Mouse (Mus musculus): ENCODE measurements around the gene Vwa5b2. TPM values are rescaled to one million over a fixed set of nuclear protein-coding genes. Genes with fewer than 3 reads are reported as not detected.

Vwa5b2 gene
- polyA plus RNA-seq, 1 experiment, result 102 TPM

DNA sequence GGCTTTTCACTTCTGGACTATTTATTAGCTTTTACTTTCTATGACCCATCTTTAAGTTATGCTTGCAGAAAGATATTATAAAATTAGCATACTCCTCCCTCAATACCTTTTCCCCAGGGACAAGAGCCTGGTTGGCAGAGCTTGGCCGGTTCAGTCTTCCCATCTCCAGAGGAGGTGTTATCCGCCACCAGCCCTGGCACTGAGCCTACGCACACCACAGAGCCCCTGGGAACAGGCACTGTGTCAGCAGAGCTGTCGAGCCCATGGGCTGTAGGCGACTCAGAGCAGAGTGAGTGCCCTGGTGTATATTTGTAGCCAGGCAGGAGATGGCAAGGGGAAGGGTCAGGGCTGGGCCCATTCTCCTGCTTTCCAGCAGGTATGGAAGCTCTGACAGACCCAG, 11.2 kb downstream of the Vwa5b2 start:
- Histone ChIP-seq H3K27ac (ENCODE audit: insufficient read depth, low read length) (no peak overlapping the region), H3K4me1 (ENCODE audit: control insufficient read depth, insufficient read depth, low read length) (no peaks in the 10 kb centered on the region), H3K4me3 (ENCODE audit: insufficient read depth, low read length) (no peak overlapping the region)
- TF ChIP-seq POLR2A (IDR thresholded peaks at IDR 0.05; ENCODE audit: extremely low read depth, insufficient read depth, low read length) (no peak), CTCF (IDR thresholded peaks at IDR 0.05; ENCODE audit: extremely low read depth, insufficient read depth, low read length) (no peak)

DNA sequence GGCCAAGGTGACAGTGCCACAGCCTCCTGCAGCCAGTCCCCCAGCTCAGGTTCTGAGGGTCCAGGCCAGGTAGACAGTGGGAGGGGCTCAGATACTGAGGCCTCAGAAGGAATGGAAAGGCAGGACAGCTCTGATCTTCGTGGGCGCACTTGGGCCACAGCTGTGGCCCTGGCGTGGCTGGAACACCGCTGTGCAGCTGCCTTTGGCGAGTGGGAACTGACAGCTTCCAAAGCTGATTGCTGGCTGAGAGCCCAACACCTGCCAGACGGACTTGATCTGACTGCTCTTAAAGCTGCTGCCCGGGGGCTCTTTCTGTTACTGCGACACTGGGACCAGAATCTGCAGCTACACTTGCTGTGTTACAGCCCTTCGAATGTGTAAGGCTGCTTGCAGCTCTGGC, 15.4 kb downstream of the Vwa5b2 start:
- Histone ChIP-seq H3K4me3 (ENCODE audit: insufficient read depth, low read length) (no peak overlapping the region), H3K27ac (ENCODE audit: insufficient read depth, low read length) (no peak overlapping the region), H3K4me1 (ENCODE audit: control insufficient read depth, insufficient read depth, low read length) (no peaks in the 10 kb centered on the region)
- TF ChIP-seq CTCF (IDR thresholded peaks at IDR 0.05; ENCODE audit: extremely low read depth, insufficient read depth, low read length) (no peak), POLR2A (IDR thresholded peaks at IDR 0.05; ENCODE audit: extremely low read depth, insufficient read depth, low read length) (0 out of 2 replicates have a peak, but pooled peaks have one; percentile 7)

DNA sequence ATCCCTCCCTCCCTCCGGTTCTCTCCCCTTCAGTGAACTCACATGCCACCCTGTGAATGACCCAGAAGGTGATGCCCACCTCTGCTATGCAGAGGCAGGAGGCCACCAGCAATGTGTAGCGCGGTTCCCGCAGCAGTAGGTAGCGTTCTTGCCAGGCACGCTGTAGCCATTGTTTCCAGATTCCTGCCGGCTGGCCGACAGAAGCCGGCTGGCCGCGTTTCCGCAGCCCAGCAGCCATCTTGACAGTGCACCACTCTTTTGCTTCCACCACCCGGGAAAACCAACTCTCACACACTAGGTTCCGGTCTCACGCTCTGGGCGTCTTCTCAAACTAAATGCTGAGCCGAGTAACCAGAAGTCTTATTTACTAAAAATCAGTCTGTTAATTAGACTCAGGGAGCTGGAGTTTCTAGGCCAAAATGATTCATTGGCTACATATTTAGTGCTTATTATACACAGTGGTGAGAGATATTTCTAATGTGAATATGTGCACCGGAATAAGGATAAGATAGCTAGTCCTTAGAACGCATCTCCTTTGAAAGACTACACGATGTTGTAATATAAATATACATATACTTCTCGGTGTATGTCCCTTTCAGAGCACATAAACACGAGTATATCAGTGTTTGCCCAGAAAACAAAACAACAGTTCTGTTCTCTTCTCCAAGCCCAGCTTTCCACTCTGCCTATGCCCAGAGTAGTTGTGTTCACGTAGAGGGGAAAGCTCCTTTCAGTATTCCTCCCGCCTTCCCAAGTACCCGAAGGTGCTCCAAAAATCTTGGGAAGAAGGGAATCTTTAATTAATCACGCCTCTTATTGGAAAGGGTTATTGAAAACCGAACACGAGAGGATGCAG, 21.5 kb downstream of the Vwa5b2 start:
- peak overlapping the region; percentile 68 for H3K4me3 ChIP-seq (ENCODE audit: insufficient read depth, low read length)
- H3K27ac ChIP-seq (ENCODE audit: insufficient read depth, low read length), result no peak overlapping the region
- TF ChIP-seq CTCF (IDR thresholded peaks at IDR 0.05; ENCODE audit: extremely low read depth, insufficient read depth, low read length) (no peak), POLR2A (IDR thresholded peaks at IDR 0.05; ENCODE audit: extremely low read depth, insufficient read depth, low read length) (peak; percentile 89)
- no peaks in the 10 kb centered on the region for H3K4me1 ChIP-seq (ENCODE audit: control insufficient read depth, insufficient read depth, low read length)

DNA sequence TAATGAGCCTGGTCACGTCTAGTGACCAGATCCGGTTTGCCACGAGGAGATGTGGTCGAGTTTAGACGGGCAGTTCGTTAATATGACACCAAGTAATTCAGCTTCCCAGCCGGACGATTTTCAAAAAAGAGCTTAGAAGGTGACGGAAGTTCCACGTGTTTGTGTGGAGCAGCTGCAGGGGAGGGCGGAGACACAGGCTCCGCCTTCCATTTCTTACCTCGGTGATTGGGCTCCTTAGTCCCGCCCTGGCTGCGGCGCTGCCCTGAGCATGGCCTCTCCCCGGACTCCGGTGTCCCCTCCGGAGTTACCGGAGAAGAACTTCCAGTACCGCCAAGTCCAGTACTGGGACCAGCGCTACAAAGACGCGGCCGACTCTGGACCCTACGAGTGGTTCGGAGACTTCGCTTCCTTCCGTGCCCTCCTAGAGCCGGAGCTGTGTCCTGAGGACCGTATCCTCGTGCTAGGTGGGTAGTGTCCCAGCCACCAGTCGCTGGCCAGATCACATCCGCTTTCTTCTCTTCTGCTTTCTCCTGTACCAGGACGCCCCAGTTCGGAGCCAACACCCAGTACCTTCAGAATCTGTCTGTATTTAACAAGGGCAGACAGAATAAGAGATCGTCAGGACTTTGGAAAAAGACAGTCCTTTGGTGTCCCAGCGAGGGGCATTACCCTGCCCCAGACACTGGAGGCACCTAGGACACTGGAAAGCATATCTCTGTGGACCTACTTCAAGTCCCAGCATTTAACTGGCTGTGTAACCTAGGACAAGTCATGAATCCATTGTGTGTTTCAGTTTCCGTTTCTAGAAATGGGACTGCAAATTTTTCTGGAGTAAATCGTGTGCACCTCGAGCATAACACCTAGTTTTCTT, 22.3 kb downstream of the Vwa5b2 start, which contains the start of the genes Eef1akmt4, Gm49333 and Alg3:
Gene Eef1akmt4 (plus strand): TSS at position 237 of the 871 bp plus-strand sequence.
Gene Gm49333 (plus strand): TSS at position 254 of the 871 bp plus-strand sequence.
Gene Alg3 (minus strand): TSS at position 379 of the 871 bp plus-strand sequence.
- H3K4me3 ChIP-seq (ENCODE audit: insufficient read depth, low read length), result peak within 1 kb of the TSS; percentile 68
- no peak within 1 kb of the TSS for H3K27ac ChIP-seq (ENCODE audit: insufficient read depth, low read length)
- TF ChIP-seq POLR2A (IDR thresholded peaks at IDR 0.05; ENCODE audit: extremely low read depth, insufficient read depth, low read length) (0 out of 2 replicates have a peak, but pooled peaks have one; percentile 8), CTCF (IDR thresholded peaks at IDR 0.05; ENCODE audit: extremely low read depth, insufficient read depth, low read length) (no peak)
- no peaks in the 10 kb centered on the region for H3K4me1 ChIP-seq (ENCODE audit: control insufficient read depth, insufficient read depth, low read length)

DNA sequence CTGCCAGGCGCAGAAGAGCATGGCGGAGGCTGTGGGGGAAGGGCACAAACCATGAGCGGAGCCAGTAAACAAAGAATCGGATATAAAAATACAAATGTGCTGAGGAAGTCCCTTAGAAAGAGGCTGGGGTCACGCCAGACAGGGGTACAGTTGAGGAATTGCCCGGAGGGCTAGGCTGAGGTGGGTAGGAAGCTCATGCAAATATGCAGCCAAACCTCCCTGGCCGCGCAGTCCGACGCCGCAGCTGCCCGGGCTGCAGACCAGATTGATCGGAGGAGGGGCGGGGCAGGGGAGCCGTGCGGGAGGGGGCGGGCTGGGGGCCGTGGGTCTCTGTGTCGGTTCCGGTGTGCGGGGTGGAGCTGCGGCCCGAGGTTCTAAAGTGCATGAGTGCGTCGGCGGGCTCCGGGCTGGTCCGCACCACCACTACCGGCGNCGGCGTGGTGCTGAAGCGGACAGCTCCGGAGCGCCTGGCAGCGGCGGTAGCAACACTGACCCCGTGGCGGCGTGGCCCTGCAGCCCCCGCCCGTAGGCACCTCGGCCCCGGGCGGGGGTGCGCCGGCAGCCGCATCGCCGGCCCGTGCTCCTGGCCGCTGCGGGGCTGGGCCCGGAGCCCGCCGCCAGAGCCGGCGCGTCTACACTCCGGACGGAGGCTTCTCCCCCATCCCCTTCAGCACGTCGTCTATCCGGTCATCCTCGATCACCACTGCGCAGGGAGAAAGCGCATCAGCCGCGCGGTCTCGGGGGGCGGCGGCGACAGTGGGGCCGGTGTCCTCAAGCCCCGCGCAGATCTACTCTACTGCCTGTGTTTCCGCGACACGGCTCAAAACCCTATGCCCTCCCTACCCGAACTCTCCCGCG, 30.5 kb downstream of the Vwa5b2 start:
- H3K27ac ChIP-seq (ENCODE audit: insufficient read depth, low read length), result no peak overlapping the region
- peak overlapping the region; percentile 69 for H3K4me3 ChIP-seq (ENCODE audit: insufficient read depth, low read length)
- TF ChIP-seq POLR2A (IDR thresholded peaks at IDR 0.05; ENCODE audit: extremely low read depth, insufficient read depth, low read length) (no peak), CTCF (IDR thresholded peaks at IDR 0.05; ENCODE audit: extremely low read depth, insufficient read depth, low read length) (no peak)
- no peaks in the 10 kb centered on the region for H3K4me1 ChIP-seq (ENCODE audit: control insufficient read depth, insufficient read depth, low read length)

- TF ChIP-seq CTCF (IDR thresholded peaks at IDR 0.05; ENCODE audit: extremely low read depth, insufficient read depth, low read length), result no peak
- no peak for TF ChIP-seq POLR2A (IDR thresholded peaks at IDR 0.05; ENCODE audit: extremely low read depth, insufficient read depth, low read length)
These were observed 31.1 kb downstream of the Vwa5b2 start for GRCm38 (mm10) chr16:20620399-20620735.

DNA sequence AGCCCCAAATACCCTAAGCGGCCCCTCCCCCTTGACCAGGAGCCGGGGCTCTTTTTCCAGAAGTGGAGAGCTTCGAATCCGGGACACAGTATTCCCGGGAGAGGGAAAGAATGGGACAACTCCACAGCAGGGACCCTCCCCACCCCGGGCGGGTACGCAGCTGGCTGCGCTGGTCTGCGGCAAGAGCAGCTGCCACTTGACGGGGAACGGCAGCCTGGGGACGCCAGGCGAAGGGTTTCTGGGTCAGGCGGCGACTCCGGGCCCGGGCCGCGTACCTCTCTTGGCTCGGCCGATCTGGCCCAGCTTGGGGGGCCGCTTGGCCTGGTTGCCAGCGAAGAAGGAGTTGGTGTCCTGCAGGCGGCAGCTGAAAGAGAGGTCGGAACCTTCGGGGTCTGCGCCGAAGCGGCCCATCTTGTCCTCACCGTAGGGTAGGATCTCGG, 31.5 kb downstream of the Vwa5b2 start:
- Histone ChIP-seq H3K4me1 (ENCODE audit: control insufficient read depth, insufficient read depth, low read length) (no peaks in the 10 kb centered on the region), H3K27ac (ENCODE audit: insufficient read depth, low read length) (peak overlapping the region; percentile 58), H3K4me3 (ENCODE audit: insufficient read depth, low read length) (peak overlapping the region; percentile 69)
- no peak for TF ChIP-seq POLR2A (IDR thresholded peaks at IDR 0.05; ENCODE audit: extremely low read depth, insufficient read depth, low read length)
- no peak for TF ChIP-seq CTCF (IDR thresholded peaks at IDR 0.05; ENCODE audit: extremely low read depth, insufficient read depth, low read length)

More at GRCm38 (mm10) chr16:20620399-20620735, 31.1 kb downstream of the Vwa5b2 start:
- Histone ChIP-seq H3K27ac (ENCODE audit: insufficient read depth, low read length) (no peak overlapping the region), H3K4me1 (ENCODE audit: control insufficient read depth, insufficient read depth, low read length) (no peaks in the 10 kb centered on the region), H3K4me3 (ENCODE audit: insufficient read depth, low read length) (peak overlapping the region; percentile 69)

- Histone ChIP-seq H3K4me1 (ENCODE audit: control insufficient read depth, insufficient read depth, low read length) (no peaks in the 10 kb centered on the region), H3K4me3 (ENCODE audit: insufficient read depth, low read length) (peak within 1 kb of the TSS; percentile 69), H3K27ac (ENCODE audit: insufficient read depth, low read length) (peak within 1 kb of the TSS; percentile 58)
- TF ChIP-seq CTCF (IDR thresholded peaks at IDR 0.05; ENCODE audit: extremely low read depth, insufficient read depth, low read length), result no peak
- no peak for TF ChIP-seq POLR2A (IDR thresholded peaks at IDR 0.05; ENCODE audit: extremely low read depth, insufficient read depth, low read length)
These were observed 32.1 kb downstream of the Vwa5b2 start, which contains the start of gene Camk2n2 for GRCm38 (mm10) chr16:20621191-20621990. TSS of gene Camk2n2 (minus strand) at chr16:20621287.
